Mouse (Mus musculus) bone marrow, adult 2 months (tissue): Measurements from ENCODE around the gene Elobl. TPM values are rescaled to one million over a fixed set of nuclear protein-coding genes. Genes with fewer than 3 reads are reported as not detected.

Experiments used
- H3K27ac ChIP-seq: fragments of 200-500 bp; 2 replicates; pipeline ENCODE4 v1.5.1; 2012; ENCODE audit warnings: low read depth, mild to moderate bottlenecking, control low read depth, inconsistent platforms, low read length; ENCODE audit not compliant: control insufficient read depth, poor library complexity, insufficient read depth
- H3K4me1 ChIP-seq: fragments of 200-500 bp; 2 replicates; pipeline ENCODE4 v1.6.1; 2011; ENCODE audit warnings: low read length; ENCODE audit not compliant: control insufficient read depth, insufficient read depth
- H3K4me3 ChIP-seq: fragments of 200-500 bp; replicated peaks from 2 replicates; pipeline ENCODE3; 2011; ENCODE audit warnings: mild to moderate bottlenecking, low read depth, low read length, control low read depth; ENCODE audit not compliant: control insufficient read depth
- CTCF ChIP-seq: fragments of 200-500 bp; IDR thresholded peaks from 2 replicates; pipeline ENCODE4 v1.5.1; 2011; ENCODE audit warnings: low read length, control low read depth; ENCODE audit not compliant: control insufficient read depth, insufficient read depth
- POLR2A ChIP-seq: fragments of 200-500 bp; IDR thresholded peaks from 2 replicates; pipeline ENCODE4 v1.6.1; 2011; ENCODE audit warnings: low read depth, mild to moderate bottlenecking, control low read depth, low read length, borderline replicate concordance; ENCODE audit not compliant: control insufficient read depth
- WGBS: fragments of 180-500 bp; shearing (Covaris S2); methylation state at CpG from one replicate; pipeline ENCODE4 v1.1.7; 2018; 5-methylcytosine and 5-hydroxymethylcytosine counted together
- polyA plus RNA-seq: library from polyadenylated mRNA; stranded (reverse); fragments of >200 nt; gene quantifications from 2 replicates; pipeline ENCODE4 v1.2.4, GENCODE M21; 2011; ENCODE audit warnings: low replicate concordance; ENCODE audit not compliant: missing spikeins, insufficient read depth, insufficient read length

Gene Elobl
- polyA plus RNA-seq, 1 experiment = 11.6 TPM

DNA sequence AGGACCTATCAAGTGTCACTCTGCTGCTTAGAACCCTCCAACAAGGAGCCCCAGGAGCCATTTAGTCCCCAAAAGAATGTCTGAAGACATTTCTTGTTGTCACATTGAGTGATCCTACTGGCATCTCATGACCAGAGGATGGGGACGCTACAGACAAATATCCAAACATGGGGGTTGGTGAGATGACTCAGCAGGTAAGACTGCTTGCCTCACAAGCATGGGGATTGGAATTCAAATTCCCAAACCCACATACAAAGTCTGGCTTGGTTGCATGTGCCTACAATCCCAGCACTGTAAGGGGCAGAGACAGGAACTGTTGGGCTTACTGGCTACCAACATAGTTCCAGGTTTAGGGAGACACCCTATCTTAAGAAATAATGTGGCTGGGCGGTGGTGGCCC is 28.8 kb downstream of the Elobl start:
- no peak for TF ChIP-seq POLR2A
- no peak for TF ChIP-seq CTCF
- no peak overlapping the region for H3K27ac ChIP-seq
- H3K4me1 ChIP-seq = no peaks in the 10 kb centered on the region
- no peak overlapping the region for H3K4me3 ChIP-seq
- WGBS = 88% methylated on average over 2 of the region's 2 CpGs

DNA sequence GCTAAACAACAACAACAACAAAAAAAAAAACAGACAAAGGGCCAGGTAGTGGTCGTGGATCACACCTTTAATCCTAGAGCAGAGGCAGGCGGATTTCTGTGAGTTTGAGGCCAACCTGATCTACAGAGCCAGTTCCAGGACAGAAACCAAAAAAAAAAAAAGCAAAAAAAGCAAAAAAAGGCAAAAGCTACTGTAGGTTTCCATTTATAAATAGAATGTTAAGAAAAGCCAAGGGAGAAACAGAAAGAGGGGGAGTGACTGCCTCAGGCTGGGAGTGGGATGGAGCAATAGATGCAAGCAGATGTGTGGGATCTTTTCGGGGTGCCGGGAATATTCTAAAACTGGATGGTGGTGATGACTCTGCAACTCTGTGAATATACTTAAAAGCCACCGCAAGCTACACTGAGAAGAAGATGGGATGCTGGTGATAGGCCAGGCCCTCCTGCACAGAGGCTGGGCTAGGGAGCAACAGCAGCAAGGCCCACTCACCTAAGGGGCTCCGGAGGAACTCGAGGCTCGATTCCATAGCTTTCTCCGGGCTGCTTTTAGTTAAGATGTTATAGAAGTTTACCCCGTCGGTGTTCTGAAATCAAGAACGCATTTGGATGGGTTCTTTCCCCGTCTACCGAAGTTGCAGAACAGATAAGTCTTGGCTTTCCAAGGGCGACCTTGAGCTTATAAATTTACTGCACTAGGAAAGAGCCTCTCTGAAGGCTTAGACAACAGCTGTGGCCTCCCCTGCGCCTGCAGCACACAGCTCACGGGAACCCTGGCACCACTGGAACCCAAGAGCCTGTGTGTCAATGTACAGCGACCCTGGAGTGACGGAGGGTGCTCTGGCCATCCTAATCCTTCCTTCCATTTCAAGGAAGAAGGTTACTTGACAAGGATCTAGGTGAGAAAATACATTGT is 32.4 kb downstream of the Elobl start:
- TF ChIP-seq CTCF = no peak
- no peak for TF ChIP-seq POLR2A
- Histone ChIP-seq H3K4me3 (no peak overlapping the region), H3K27ac (no peak overlapping the region), H3K4me1 (no peaks in the 10 kb centered on the region)
- WGBS = 84% methylated on average over 19 of the region's 19 CpGs

GRCm38 (mm10) chr11:88933030-88933429 is 33.7 kb downstream of the Elobl start:
- Histone ChIP-seq H3K4me3 (no peak overlapping the region), H3K4me1 (no peaks in the 10 kb centered on the region), H3K27ac (no peak overlapping the region)
- WGBS = 93% methylated on average over 9 of the region's 9 CpGs
- no peak for TF ChIP-seq POLR2A
- TF ChIP-seq CTCF = no peak

DNA sequence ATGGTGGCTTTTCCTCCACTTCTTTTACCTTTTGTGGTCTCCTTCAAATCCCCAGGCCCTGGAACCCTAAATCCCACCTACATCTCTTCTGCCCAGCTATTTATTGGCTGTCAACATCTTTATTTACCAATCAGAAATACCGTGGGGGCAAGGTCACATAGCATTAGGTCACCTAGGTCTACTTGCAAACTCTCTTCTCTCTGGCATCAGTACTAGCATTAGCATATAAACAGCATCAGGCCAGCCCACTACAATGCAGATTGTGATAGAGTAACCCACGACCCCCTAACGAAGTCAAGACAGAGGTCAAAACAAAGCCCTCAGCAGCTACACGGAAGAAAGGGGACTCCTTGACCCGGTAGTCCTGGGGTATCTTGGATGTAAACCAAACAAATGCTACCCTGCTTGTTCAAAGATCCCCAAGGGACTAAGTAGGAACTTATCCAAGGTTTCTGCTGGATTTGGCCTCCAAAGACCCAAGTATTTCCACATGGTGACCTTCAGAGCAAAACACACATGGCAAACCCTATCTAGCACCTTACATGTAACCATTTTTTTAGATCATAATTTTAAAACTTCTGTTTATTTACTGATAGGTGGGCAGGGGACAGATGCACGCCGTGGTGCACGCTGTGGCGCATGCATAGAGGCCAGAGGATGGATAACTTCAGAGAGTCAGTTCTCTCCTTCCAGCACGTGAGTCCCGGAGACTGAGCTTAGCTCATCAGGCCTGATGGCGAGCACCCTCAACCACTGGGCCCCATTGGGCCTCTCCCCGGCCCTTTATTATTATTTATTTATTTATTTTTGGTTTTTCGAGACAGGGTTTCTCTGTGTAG is 34.8 kb downstream of the Elobl start:
- WGBS = 89% methylated on average over 14 of the region's 14 CpGs
- no peak overlapping the region for H3K4me3 ChIP-seq
- TF ChIP-seq POLR2A (no peak), CTCF (no peak)
- H3K27ac ChIP-seq = no peak overlapping the region
- no peaks in the 10 kb centered on the region for H3K4me1 ChIP-seq

DNA sequence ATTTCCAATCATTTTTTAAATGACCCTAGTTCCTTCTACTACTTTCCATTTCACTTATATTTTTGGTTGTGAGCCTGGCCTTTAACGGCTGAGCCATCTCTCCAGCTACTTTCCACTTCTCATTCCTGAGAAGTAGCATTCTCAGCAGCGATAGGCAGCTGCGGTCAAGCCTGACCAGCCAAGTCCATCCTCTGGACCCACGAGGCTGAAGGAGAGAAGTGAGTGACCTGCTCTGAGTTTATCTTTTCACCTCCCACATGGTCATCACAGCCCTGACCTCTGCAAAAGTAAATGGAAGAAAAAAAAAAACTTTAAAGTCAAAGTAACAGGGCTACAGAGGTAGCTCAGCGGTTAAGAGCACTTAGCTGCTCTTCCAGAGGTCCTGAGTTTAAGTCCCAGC is 40.2 kb downstream of the Elobl start:
- no peak overlapping the region for H3K4me3 ChIP-seq
- TF ChIP-seq CTCF (no peak), POLR2A (no peak)
- H3K27ac ChIP-seq = no peak overlapping the region
- no peaks in the 10 kb centered on the region for H3K4me1 ChIP-seq
- 78% methylated on average over 5 of the region's 5 CpGs for WGBS

Other genes starting within 250 kb of the Elobl start
- 16.4 and 21.9 TPM in 2 replicates for gene Msi2, start 248.4 kb downstream of the Elobl start, polyA plus RNA-seq
- gene Akap1, start 102.3 kb downstream of the Elobl start, polyA plus RNA-seq = 3.7 and 7.7 TPM in 2 replicates
- 6.5 and 22.3 TPM in 2 replicates for gene Scpep1, start 11.5 kb downstream of the Elobl start, polyA plus RNA-seq
- gene Coil, start 3.3 kb upstream of the Elobl start, polyA plus RNA-seq = 2.7 and 7.2 TPM in 2 replicates
- gene Trim25, start 32.4 kb upstream of the Elobl start, polyA plus RNA-seq = 19.8 and 33.7 TPM in 2 replicates
- 1.9 and 2.0 TPM in 2 replicates for gene Dgke, start 99.9 kb upstream of the Elobl start, polyA plus RNA-seq
- not detected in 2 replicates for gene Gm525, start 106.9 kb upstream of the Elobl start, polyA plus RNA-seq